Mouse (Mus musculus): ENCODE results near the gene Smad1. TPM values are rescaled to one million over a fixed set of nuclear protein-coding genes. Genes with fewer than 3 reads are reported as not detected.

The Smad1 gene
- total RNA-seq, 2 experiments from 2014 or later = 14.5 to 16.3 TPM

DNA sequence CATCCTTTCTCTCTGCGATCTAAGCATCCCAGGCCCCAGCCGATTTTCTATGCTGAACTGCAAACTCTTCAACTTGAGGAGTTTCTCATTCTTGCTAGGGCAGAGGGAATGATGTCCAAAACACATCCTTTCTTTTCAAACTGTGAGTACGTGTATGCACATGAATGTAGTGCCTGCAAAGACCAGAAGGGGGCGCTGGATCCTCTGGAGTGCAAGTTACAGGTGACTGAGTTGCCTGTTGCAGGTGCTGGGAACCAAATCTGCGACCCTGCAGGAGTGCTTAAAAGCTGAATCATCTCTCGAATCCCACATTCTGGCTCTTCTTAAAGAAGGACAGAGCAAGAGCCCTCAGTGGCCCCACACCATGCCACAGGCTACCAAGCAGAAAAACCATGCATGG, 13.0 kb downstream of the Smad1 start:
- no peak for DNase-seq (ENCODE audit: low spot score)
- intact Hi-C loops (cut with DNase I) = no loop called here

DNA sequence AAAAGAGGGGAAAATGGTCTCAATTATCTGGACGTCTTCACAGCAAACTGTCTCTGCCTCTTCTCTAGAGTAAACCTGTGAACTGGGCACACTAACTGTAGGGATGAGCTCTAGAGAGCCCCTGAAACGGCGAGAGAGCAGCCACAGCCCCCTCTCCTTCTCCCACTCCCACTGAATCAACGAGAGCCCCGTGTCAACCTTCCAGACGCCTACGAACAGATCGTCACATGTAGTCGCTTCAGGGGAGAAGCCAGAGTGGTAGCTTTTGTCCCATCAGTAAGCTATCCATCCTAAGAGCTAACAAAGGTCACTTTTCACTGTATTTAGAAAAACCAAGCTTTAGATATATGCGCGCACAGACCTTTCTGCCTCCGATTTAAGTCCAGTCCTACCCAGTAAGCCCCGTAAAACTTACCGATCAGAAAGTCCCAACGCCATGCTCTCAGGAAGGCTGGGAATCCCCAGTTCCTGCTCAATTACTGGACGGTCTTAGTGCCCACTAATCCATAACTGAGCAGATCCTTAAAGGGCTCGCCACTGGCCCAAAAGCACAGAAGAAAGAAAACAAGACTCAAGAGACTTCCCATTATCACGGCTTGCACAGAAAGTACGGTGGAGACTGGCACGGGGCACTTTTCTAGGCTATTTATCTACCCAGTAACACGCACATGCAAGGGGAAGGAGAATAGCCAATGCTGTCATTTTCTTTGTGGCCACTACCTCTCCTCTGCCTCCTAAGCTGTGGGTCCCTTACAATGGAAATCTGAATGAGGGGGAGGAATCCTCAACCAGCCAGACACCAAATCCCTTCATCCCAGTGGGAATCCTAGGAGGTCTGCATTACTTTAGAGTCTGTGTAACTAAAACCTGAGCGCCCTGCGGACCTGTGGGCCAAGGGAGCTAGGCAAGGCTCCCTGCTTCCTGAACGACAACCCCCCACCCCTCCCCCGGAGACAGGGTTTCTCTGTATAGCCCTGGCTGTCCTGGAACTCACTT, 14.7 kb downstream of the Smad1 start:
- intact Hi-C loops (cut with DNase I) = no loop called here
- no peak for DNase-seq (ENCODE audit: low spot score)

DNA sequence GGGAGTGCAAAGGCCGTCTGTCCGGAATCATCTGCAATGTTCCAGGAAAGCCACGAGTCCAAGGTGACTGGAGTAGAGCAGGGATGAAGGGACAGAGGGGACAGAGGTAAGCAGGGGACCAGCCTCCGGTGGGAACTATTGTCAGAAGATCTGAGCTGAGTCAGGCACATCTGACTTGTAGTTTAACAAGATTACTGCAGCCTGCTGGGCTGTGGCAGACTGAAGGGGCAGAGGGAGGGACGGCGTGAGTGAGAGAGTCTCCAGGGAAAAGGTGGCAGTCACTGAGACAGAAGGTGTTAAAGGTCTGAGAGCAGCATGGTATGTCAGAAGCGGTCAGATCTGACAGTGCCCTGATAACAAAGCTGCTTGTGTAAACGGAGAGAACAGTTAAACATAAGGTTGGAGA, 16.5 kb downstream of the Smad1 start:
- intact Hi-C loops (cut with DNase I) = no loop called here
- no peak for DNase-seq (ENCODE audit: low spot score)

DNA sequence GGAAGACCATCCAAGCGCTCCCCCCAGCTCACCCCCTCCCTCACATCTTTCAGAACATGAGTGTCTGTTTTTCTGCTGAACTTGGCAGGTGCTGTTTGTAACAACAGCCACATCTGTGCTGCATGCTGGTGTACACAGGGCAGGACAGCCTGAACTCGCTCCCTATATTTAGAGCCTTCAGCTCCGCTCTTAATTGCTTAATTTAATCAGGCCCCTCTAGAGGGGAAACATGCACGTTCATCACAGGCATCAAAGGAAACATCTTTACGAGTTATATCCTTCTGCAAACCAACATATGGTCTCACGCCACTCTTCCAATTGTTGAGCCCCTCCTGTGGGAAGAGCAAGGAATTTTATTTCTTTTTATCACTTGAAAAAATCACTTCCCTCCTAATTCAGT, 17.5 kb downstream of the Smad1 start:
- intact Hi-C loops (cut with DNase I) = no loop called here
- no peak for DNase-seq (ENCODE audit: low spot score)

DNA sequence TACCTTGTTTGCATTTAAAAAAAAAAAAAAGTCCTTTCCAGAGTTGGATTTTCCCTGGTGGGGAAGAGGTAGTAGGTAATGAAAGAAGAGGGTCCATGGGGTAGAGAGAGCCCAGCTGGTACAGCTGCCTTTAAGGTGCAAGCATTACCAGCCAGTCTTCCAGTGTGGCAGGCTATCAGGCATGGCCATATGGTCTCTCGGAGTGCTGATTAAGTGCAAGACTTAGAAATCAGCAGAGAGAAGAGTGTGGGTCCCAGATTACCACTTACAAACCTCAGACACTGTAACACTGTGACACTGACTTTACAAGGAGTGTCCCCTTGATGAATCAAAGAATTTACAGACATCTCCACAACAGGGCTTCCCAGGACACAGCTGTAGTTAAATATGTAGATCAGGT, 18.9 kb downstream of the Smad1 start:
- intact Hi-C loops (cut with DNase I) = no loop called here
- DNase-seq (ENCODE audit: low spot score) = no peak

DNA sequence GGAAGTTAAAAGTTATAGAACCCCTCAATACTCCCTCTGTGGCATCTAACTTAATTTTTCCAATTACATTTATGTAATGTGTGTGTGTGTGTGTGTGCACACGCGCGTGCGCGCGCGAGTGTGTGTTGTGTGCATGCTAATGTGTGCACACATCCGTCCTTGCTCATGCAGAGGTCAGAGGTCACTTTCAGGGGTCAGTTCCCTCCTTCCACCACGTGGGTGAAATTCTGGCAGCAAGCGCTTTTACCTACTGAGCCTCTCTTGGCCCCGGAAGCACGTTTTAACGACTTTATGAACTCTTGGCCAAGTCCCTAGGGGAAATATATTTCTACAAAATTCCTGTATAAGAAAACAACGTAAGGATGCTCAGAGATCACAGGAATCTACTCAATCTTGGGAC, 19.3 kb downstream of the Smad1 start:
- DNase-seq (ENCODE audit: low spot score) = no peak
- intact Hi-C loops (cut with DNase I) = no loop called here

DNA sequence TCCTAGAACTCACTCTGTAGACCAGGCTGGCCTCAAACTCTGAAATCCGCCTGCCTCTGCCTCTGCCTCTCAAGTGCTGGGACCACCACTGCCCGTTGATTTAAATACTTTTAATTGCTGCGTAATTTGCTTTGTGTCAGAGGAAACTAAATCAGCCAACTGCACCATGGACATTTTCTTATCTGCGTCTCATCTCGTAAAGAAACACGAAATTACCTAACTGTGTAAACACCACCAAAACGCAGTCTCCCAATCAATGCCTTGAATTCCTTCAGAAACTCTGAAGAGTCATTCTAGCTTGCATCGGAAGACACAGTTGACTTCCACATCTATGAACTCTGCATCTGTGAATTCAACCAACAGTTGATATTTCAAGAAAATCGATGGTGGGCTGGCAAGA, 22.7 kb downstream of the Smad1 start:
- no peak for DNase-seq (ENCODE audit: low spot score)

DNA sequence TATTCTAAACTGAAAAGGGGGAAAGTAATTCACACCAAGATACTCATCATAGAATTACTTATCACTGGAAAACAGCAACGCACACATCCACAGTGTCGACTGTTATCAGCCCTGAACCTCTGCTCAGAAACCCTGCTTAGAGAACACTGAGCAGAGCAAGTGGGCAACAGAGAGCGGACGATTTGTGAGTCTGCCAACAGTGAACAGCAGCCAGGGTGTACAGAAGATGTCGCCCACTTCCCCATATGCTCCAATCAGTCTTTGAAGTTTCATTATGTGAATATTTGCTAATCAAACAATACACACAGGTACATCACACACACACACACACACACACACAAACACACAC, 23.6 kb downstream of the Smad1 start:
- intact Hi-C loops (cut with DNase I) = no loop called here
- no peak for DNase-seq (ENCODE audit: low spot score)

More for the DNA sequence above, 22.7 kb downstream of the Smad1 start:
- intact Hi-C loops (cut with DNase I) = no loop called here

DNA sequence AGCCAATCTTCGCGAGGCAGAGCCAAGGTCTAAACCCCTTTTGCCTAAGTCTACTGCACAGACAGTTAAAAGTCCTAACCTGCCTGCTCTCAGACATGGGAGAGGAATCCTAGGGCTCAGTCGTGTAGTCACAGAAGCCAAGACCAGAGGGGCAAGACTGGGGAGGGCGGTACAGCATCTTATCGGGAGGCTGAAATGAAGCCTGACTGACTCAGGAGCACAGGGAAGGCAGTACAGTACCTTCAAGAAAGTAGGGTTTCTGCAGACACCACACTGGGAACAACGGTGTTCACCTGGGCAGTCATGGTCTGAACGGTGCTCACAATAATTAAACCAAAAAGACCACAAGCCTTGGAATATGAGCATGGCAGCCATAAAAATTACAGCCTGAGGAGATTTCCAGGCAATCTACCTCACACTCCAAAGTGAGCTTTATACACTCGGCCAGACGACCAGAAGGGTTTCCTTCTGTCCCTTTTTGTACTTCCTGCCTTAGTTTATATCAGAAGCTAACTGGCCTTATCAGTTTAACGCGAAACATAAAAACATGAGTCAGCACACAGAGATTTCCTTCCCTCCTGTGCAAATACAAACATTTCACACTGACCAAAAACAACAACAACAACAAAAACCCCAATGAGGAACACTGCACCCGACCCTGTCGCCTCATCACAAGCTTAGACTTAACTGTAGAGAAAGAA, 24.1 kb downstream of the Smad1 start:
- intact Hi-C loops (cut with DNase I) = no loop called here
- no peak for DNase-seq (ENCODE audit: low spot score)

DNA sequence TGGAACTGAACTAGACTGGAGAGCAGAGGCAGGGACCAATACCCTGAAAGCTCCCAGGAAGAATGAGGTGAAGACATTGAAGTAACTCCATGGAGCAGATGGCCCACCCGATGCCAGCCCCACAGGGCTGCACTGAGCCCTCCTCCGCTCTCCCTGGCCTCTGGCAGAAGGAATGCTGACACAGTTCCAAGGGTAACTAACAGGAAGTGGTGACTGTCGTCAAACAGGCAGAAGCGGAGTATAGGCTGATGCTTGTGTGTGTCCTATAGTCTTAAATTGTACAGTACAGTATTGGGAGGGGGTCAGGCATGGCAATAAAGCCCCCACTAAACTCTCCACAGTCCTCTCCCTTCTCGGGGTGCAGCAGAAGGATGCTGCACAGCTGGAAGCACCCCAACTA, 24.9 kb downstream of the Smad1 start:
- intact Hi-C loops (cut with DNase I) = no loop called here
- DNase-seq (ENCODE audit: low spot score) = no peak

DNA sequence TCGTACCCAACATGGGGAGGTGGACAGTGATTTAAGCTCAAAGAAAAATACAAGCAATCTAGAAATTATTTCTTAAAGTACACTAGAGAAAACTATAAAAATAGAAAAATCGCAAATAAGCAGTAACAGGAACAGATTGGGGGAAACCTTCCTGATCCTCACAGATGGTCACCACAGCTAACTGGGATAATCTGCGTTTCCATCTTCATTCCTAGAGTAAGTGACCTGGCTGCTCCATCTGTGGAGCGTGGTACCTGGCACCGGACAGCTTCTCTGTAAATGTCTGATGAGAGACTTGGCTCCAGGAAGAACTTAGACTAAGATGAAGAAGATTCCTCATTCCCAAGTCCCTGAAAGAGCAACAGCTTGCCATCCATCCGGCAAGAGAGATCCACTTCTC, 25.8 kb downstream of the Smad1 start:
- intact Hi-C loops (cut with DNase I) = no loop called here
- DNase-seq (ENCODE audit: low spot score) = no peak

DNA sequence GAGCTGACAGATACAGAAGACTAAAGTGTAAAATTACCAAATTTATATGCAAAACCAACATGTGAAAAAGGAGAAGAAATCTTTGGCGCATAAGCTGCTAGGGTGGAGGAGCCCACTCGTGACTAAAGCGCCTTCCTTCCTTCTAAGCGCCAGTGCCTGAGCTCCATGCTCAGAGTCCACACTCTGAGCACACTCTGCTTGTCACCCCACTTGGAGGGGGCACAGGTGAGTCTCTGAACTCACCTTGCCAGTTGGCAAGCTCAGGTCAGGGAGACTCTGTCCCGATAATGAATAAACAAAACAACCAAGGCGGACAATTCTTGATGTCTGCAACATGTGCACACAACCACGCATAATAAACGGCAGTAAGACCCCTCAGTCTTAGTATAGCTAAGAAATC, 26.4 kb downstream of the Smad1 start:
- DNase-seq (ENCODE audit: low spot score) = no peak
- intact Hi-C loops (cut with DNase I) = no loop called here

DNA sequence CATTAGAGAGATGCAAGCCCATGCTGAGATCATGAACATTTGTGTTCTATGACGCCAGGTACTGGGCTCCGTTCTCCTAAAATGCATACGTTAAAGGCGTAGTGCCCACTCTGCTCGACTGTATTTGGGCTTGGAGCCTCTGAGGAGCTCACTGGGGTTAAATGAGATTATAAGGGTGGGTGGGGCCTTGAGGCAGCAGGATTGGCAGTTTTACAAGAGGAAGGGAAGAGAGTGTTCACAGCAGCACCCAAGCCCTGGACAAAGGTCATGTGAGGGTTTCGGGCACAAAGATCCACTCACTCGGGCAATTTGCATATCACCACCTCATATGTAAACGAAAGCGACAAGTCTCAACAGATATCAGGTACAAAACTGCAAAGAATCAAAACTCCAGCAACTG, 26.8 kb downstream of the Smad1 start:
- intact Hi-C loops (cut with DNase I) = no loop called here
- DNase-seq (ENCODE audit: low spot score) = no peak

DNA sequence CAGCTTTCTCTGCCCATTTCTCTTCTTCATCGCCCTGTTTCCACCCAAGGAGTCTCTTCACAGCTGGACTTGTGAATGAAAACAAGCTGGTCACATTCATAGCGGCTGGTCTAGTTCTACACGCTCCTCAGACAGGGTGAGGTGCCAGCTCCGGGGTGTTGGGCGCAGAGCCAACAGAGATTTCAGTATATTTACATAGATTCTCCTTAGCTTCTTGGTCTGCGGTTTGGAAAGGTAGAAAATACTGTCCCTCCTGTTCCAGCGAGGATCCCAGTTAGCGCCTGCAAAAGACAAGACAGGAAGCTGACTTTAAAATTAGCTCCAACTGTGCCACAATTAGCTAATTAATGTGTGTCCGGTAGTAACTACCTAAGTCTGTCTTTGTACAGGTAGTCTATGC, 27.2 kb downstream of the Smad1 start:
- intact Hi-C loops (cut with DNase I) = no loop called here
- DNase-seq (ENCODE audit: low spot score) = no peak

DNA sequence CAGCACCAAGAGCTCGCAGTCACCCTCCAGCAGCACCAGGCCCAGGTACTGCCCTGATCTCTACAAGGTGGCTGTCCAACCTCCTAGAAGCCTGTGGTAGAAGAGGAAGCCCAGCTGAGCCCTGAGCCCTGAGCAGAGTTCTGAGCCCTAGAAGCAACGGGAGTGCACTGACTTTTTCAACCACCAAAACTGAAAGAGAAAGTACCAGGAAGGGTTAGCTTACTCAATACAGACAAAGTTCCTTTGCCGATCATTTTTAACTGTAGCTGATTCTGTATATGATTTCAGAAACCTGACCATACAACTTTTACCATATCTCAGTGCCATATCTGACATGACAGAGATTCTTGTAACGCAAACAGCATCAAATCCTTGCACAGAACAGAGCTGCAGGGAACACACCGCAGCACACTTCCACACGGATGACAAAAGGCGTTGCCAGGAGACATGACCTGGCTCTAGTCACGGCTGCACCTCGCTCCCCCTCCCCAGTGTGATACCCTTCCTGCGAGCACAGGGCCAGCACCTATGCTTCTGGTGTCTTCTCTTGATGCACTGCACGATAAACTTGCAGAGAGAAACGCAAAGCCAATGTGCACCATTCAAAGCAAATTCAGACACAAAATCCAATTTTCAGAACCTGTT, 28.6 kb downstream of the Smad1 start:
- no peak for DNase-seq (ENCODE audit: low spot score)

DNA sequence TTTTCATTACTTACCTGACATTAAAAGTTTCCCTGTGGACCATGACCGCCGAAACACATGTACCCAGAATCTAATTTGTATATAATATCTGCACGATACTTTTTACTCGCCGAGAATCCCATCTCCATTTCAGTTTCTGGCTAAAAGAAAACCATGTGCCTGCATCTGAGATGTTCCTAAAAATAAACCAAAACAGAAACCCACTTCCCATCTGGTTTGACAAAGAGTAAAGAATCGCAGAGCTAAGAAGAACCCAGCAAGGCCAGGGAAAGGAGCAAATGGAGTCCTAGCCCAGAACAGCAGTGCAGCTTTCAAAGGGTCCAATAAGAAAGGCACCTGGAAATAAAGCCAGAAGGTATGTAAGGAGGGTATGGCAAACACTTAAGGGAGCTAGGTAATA, 30.2 kb downstream of the Smad1 start:
- no peak for DNase-seq (ENCODE audit: low spot score)
- intact Hi-C loops (cut with DNase I) = no loop called here

More for the DNA sequence above, 28.6 kb downstream of the Smad1 start:
- intact Hi-C loops (cut with DNase I) = no loop called here

DNA sequence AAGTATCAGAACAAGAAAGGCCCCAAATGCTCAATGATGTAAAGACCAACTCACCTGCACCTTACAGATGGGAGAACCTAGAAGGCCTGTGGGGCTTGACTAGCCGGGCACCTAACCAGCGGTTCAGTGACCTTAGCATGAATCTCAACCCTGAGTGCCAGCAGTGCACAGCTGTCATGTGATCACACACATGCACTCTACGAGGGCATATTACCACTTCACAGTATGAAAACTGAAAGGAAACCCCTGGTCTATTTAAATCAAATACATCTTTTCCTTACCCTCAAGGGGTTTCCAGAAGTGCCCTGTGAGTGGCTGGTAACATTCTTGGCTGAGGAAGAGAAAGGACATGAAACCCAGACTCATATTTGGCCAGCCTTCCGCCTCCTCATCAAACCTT, 31.4 kb downstream of the Smad1 start:
- intact Hi-C loops (cut with DNase I) = no loop called here
- no peak for DNase-seq (ENCODE audit: low spot score)

DNA sequence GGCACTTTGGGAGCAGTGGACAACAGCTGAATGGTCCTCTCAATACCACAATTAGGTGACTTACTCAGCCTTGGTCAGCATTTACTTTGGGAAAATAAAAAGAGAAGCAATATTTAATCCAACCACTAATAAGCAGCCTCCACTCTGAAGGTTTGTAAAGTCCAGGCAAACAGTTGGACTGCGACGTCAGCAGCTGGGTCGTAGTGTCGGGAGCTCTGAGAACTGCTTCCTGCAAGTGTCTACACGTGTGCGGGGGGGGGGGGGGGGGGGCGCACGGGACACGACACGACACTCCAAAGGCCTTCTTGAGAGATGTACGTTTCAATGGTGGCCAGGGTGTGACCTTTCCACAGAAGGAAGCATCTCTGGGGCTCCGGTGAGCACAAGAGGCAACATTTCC, 32.0 kb downstream of the Smad1 start:
- intact Hi-C loops (cut with DNase I) = no loop called here
- no peak for DNase-seq (ENCODE audit: low spot score)

DNA sequence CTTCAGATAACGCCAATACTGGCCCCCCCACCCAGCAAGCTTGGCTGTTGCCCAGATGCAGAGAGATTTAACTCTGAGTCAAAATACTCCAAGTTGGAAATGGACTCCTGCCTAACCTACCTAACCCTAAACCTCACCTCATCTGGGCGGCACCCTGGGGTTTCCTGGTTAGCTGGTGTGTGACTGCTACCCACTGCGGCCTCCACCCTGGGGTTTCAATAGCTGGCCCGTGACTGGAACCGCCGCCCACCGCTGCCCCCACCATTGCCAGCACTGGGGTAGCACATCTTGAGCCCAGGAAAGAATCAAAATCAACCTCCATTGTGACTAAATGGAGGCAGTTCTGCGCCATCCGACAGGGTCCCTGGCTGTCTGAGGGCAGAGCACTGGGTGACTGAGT, 33.1 kb downstream of the Smad1 start:
- no peak for DNase-seq (ENCODE audit: low spot score)

DNA sequence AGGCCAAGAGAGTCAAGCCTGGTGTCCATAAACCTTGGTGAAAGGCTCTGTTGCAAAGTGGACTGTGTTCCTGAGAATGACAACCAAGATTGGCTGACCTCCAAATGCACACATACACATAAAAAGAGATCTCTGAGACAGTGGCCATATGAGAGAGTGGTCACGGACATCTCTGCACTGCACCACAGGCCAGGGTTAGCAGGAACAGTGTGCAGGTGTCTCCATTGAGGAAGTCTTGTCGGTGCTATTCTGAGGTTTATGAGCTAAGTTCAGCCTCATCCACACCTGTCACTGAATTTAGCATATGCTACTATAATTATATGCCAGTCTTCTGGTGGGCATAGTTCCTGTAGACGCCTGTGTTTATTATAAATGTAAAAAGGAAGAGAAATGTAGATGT, 33.6 kb downstream of the Smad1 start:
- no peak for DNase-seq (ENCODE audit: low spot score)
- intact Hi-C loops (cut with DNase I) = no loop called here

More for the DNA sequence above, 33.1 kb downstream of the Smad1 start:
- intact Hi-C loops (cut with DNase I) = no loop called here

DNA sequence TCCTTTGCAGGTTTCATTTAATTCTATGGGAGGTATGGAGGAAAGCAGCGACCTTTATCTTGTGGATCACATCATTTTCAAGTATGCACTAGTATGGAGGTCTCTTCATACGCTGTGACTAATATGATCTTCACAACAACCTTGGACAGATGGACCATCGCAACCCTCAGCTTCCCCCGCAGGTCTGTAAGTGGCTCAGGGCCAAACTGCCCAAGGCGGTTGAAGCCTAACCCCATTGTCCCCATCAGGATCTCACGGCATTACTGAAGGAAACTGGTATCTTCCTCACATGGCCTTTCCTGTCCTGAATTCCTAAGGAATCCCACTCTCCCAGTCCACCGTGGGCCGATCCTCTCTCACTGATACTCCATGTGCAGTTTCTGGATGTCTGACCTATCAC, 34.5 kb downstream of the Smad1 start:
- intact Hi-C loops (cut with DNase I) = no loop called here
- no peak for DNase-seq (ENCODE audit: low spot score)

All from heart, postnatal 25 days (tissue).